Mouse (Mus musculus) lung, postnatal 0 days (tissue): ENCODE data around the gene Dcbld2.

Experiments used
- CTCF ChIP-seq: IDR thresholded peaks from 2 replicates; pipeline ENCODE4 v1.5.1; 2016; ENCODE audit warnings: antibody characterized with exemption, mild to moderate bottlenecking
- EP300 ChIP-seq: IDR thresholded peaks from 2 replicates; pipeline ENCODE4 v1.6.1; 2016; ENCODE audit warnings: antibody characterized with exemption, mild to moderate bottlenecking, control low read depth

DNA sequence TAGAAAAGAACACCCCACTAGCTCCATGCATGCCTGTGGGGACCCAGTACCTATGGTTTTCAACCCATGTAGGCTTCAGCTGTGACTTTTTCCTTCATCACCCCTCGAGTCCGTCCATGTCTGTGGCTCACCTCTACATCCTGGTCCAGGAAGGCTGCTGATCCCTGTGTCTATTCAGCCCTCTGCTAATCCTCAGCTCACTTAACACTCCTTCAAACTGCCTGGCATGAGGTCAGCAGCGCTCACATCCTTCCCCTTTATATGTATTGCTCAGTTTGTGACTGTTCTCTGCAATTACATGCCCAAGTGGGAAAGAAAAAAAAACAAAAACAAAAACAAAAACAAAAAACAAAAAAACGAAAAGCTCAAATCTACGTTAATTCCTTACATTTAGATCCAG, 91.4 kb downstream of the Dcbld2 start:
- TF ChIP-seq CTCF (no peak), EP300 (no peak)
